Mouse (Mus musculus) heart, postnatal 0 days (tissue): ENCODE data around the gene Asap2.

Experiments used
- CTCF ChIP-seq: IDR thresholded peaks from 2 replicates; pipeline ENCODE4 v1.5.1; 2016; ENCODE audit warnings: antibody characterized with exemption, control low read depth, low read depth
- EP300 ChIP-seq: IDR thresholded peaks from 2 replicates; pipeline ENCODE4 v1.6.1; 2016; ENCODE audit warnings: antibody characterized with exemption, low read depth

DNA sequence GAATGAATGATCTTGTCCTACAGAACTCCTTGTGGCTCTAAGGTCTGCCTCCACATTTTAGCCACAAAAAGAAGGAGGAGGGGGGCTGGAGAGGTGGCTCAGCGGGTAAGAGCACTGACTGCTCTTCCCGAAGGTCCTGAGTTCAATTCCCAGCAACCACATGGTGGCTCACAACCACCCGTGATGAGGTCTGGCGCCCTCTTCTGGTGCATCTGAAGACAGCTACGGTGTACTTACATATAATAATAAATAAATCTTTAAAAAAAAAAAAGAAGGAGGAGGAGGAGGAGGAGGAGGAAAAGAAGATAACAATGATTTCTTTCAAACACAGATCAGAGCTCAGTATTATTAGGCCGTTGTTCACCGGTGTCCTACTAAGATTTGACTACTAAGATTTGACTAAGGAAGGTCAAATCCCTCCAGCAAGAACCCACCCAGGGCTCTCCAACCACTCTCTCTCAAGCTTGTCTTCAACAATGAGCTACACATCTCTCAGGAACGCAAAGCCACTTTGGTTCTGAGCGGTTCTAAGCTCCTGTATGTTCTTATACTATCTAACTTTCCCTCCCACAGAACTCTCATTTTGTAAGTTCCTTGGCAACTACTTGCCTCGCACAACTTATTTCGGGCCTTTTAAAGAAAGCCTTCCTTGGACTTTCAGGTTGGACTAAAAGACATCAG is 294.6 kb downstream of the Asap2 start, which contains the start of gene Cpsf3:
- TF ChIP-seq CTCF, result no peak
- TF ChIP-seq EP300, result no peak
